In genomic region chr3:31793466-31794040, GRCm38 (mm10) we compare ENCODE assay signal across 18 mouse cellular contexts.
"Had no signal": no experiment of that assay in that cellular context is flagged by ENCODE, and none has a peak within 500 bp of the region (broad histone marks: within the 10 kb centered on the region; RNA-seq: fewer than 3 reads in every experiment).

No protein-coding gene starts in this region.

- H3K9me3 ChIP-seq: limb, embryonic 13.5 days; liver, embryonic 15.5 days; midbrain, embryonic 10.5 days; neural tube, embryonic 15.5 days had no signal

- ATAC-seq: lung, postnatal 0 days had no signal

- H3K36me3 ChIP-seq: limb, embryonic 13.5 days; liver, embryonic 15.5 days; midbrain, embryonic 10.5 days; neural tube, embryonic 15.5 days had no signal

- DNase-seq: kidney, adult 11 months; kidney, adult 9 months; kidney, postnatal 4 days; left cerebral cortex, postnatal 4 days; lung, adult 2 months; lung, postnatal 36 days; right cerebral cortex, postnatal 4 days; spleen, adult 18-20 months; thymus, adult 2 months; thymus, postnatal 36 days had no signal

- H3K27me3 ChIP-seq: limb, embryonic 13.5 days; liver, embryonic 15.5 days; neural tube, embryonic 15.5 days had no signal

- H3K9ac ChIP-seq: limb, embryonic 13.5 days; liver, embryonic 15.5 days; neural tube, embryonic 15.5 days had no signal

- H3K4me1 ChIP-seq: limb, embryonic 13.5 days; liver, embryonic 15.5 days; midbrain, embryonic 10.5 days had no signal

- H3K4me2 ChIP-seq: limb, embryonic 13.5 days; liver, embryonic 15.5 days; neural tube, embryonic 15.5 days had no signal

- H3K27ac ChIP-seq: kidney, postnatal 0 days; layer of hippocampus, adult 2 months; limb, embryonic 13.5 days; liver, embryonic 15.5 days; midbrain, embryonic 10.5 days; neural tube, embryonic 15.5 days had no signal

- H3K4me3 ChIP-seq: layer of hippocampus, adult 2 months; limb, embryonic 13.5 days; liver, embryonic 15.5 days; midbrain, embryonic 10.5 days; myocyte; neural tube, embryonic 15.5 days had no signal
